Mouse (Mus musculus) bone marrow macrophage, adult 2 months (primary cell): Measurements from ENCODE around the gene Ppp4r1. TPM values are rescaled to one million over a fixed set of nuclear protein-coding genes. Genes with fewer than 3 reads are reported as not detected.

Experiments used
- H3K27ac ChIP-seq: 2 replicates; pipeline ENCODE4 v1.5.1; 2012; ENCODE audit warnings: low read depth, low read length; ENCODE audit not compliant: insufficient read depth
- H3K4me1 ChIP-seq: 2 replicates; pipeline ENCODE4 v1.6.1; 2012; ENCODE audit warnings: low read length; ENCODE audit not compliant: control insufficient read depth, insufficient read depth
- H3K4me3 ChIP-seq: 2 replicates; pipeline ENCODE4 v1.5.1; 2012; ENCODE audit warnings: mild to moderate bottlenecking, low read length, moderate library complexity; ENCODE audit not compliant: insufficient read depth
- CTCF ChIP-seq: IDR thresholded peaks from 2 replicates; pipeline ENCODE4 v1.5.1; 2012; ENCODE audit warnings: low read depth, mild to moderate bottlenecking, low read length, moderate library complexity
- POLR2A ChIP-seq: IDR thresholded peaks from 2 replicates; pipeline ENCODE4 v1.6.1; 2012; ENCODE audit warnings: mild to moderate bottlenecking, low read depth, low read length, borderline replicate concordance
- polyA plus RNA-seq: library from polyadenylated mRNA; stranded (reverse); fragments of >200 nt; gene quantifications from 2 replicates; pipeline ENCODE4 v1.2.4, GENCODE M21; 2012; ENCODE audit not compliant: missing spikeins, insufficient read depth, insufficient read length

The Ppp4r1 gene
- polyA plus RNA-seq, 1 experiment: 58.9 TPM

DNA sequence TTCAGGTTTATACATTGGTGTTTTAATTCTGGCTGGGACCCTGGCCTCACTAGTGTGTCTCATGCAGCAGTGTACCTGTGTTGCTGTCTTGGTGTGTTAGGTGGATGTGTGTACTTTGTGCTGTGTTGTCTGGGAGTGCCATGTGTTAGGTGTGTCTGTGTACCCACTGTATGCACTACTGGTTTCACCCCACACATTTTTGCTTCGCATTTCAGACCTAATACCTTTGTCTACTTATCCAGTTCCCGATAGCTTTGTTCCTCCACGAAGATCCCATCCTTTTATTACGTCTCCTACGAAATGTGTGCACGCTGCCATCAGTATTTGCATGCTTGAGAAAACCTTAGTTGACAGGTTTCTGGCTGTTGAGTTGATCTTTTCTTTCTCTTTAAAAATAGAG lies 18.1 kb downstream of the Ppp4r1 start:
- Histone ChIP-seq H3K4me1 (peaks cover 29% of the 10 kb centered on the region), H3K27ac (no peak overlapping the region), H3K4me3 (no peak overlapping the region)
- TF ChIP-seq POLR2A: no peak
- no peak for TF ChIP-seq CTCF

DNA sequence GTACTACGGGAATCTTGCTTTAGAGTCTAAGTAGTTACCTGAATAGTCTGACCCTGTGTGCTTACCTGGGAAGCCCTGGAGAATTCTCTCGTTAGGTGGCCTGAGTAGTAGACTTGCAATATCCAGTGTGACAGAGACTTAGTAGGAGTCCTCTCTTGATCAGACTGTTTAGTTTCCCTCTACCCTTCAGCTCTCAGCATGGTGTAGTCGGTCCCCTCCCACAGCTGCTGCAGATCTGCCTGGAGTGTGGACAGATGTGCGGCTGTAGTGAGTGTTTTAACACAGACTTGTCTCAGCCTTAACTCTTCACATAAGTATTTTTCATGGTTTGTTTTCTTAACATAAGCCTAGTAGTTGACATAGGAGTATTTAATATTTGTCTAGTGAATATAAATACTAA lies 19.7 kb downstream of the Ppp4r1 start:
- H3K27ac ChIP-seq: peak overlapping the region; percentile 40
- H3K4me1 ChIP-seq: peaks cover 23% of the 10 kb centered on the region
- no peak overlapping the region for H3K4me3 ChIP-seq
- TF ChIP-seq POLR2A (no peak), CTCF (no peak)

DNA sequence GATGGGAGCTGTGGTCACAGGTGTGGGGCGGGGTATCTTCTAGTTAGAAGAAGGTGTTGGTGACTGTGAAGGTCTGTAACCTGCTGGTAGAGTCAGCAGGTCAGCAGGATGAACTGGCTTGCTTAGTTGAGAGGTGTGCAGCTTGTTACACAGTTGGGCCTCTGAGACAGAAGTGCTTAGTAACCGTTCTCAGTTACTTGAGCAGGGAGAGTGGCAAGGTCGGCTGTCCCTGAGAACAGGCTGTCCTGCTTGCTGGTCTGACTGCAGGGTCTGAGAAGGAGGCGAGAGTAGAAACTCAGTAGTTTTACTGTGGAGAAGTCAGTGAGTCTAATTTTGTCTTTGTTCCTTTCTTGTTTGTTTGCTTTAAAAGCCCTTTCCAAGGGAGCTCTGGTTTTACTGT lies 23.6 kb downstream of the Ppp4r1 start:
- Histone ChIP-seq H3K27ac (no peak overlapping the region), H3K4me3 (no peak overlapping the region), H3K4me1 (peaks cover 11% of the 10 kb centered on the region)
- TF ChIP-seq POLR2A: no peak
- no peak for TF ChIP-seq CTCF

DNA sequence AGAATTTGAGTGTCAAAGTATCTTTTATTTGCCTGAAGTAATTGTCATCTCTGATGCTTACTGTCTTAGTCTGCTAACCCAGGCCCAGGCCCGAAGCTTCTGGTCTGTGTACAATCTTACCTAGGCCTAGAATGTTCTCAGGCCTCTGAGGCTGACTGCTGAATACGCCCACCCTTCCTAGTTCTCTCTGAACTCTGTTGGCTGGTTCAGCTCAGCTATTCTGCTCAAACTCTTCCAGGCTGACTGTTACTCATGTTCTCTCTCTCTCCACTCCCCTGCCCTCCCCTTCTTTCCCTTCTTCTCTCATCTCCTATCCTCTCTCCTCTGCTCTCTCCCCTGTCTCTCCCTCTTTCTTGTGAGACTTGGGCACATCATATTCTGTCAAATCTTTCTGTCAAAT lies 24.0 kb downstream of the Ppp4r1 start:
- Histone ChIP-seq H3K4me3 (no peak overlapping the region), H3K27ac (no peak overlapping the region), H3K4me1 (peaks cover 11% of the 10 kb centered on the region)
- TF ChIP-seq POLR2A: no peak
- no peak for TF ChIP-seq CTCF

DNA sequence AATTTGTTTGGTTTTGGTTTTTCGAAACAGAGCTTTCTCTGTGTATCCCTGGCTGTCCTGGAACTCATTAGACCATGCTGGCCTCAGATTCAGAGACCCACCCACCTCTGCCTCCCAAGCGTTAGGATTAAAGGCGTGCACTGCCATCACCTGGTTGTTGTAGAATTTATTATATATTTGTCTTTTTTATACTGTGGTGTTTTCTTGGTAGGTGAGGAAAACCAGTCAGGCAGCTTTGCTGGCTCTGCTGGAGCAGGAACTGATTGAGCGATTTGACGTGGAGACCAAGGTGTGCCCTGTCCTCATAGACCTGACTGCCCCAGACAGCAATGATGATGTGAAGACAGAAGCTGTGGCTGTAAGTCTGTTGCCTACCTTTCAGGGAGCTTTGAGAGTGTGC lies 28.7 kb downstream of the Ppp4r1 start:
- TF ChIP-seq POLR2A: no peak
- no peak for TF ChIP-seq CTCF
- no peaks in the 10 kb centered on the region for H3K4me1 ChIP-seq
- no peak overlapping the region for H3K4me3 ChIP-seq
- H3K27ac ChIP-seq: no peak overlapping the region

DNA sequence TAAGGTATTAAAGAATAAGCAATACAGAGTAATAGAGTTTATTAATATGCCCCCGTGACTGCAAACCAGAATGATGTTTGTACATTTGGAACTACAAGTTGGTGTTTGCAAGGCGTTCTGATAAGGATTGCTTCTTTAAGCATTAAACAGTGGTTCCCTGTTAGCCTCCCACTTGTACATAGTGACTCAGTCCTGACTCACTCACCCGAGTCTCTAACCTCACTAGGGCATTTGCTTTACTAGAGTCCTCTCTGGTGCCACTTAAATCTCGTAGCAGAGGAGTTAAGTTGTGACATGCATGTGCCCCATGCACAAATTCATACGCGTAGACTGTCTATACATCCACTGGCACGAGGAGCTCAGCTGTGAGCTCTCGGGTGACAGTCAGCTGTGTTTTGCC lies 31.4 kb downstream of the Ppp4r1 start:
- Histone ChIP-seq H3K27ac (no peak overlapping the region), H3K4me1 (no peaks in the 10 kb centered on the region), H3K4me3 (no peak overlapping the region)
- TF ChIP-seq POLR2A (no peak), CTCF (no peak)

DNA sequence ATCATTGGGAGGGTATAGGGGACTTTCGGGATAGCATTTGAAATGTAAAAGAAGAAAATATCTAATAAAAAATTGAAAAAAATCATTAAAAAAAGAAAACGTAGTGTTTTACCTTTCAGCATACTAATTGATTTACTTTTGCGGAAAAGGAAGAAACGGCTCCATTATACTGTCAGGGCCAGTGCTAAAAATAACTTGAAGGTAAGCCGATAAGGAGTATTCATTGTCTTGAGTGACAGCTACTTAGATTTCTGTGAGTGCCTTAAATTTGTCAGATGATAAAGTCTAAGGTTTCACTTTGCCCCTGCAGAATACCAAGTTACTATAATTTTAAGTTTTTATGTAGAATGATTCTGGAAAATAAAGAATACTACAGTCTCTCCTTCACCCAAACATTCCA lies 37.8 kb downstream of the Ppp4r1 start:
- no peak overlapping the region for H3K4me3 ChIP-seq
- no peaks in the 10 kb centered on the region for H3K4me1 ChIP-seq
- TF ChIP-seq CTCF (no peak), POLR2A (no peak)
- no peak overlapping the region for H3K27ac ChIP-seq

DNA sequence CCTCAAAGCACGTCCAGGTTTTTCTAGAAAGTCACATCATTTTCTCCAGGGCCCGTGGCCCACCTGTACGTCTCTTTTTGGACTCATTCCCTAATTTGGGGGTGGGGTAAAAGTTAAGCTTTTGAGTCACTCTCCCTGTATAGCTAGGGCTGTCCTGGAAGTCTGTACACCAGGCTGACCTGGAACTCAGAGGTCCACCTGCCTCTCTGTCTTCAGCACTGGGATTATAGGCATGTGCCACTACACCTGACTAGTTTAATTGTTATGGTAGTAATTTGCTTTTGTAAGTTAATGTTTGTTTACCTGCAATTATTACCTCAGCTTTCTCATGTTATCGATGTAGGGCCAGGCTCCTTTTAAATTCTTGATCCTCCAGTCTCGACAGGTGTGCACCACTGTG lies 40.0 kb downstream of the Ppp4r1 start:
- Histone ChIP-seq H3K27ac (no peak overlapping the region), H3K4me3 (no peak overlapping the region), H3K4me1 (no peaks in the 10 kb centered on the region)
- TF ChIP-seq POLR2A (no peak), CTCF (no peak)

DNA sequence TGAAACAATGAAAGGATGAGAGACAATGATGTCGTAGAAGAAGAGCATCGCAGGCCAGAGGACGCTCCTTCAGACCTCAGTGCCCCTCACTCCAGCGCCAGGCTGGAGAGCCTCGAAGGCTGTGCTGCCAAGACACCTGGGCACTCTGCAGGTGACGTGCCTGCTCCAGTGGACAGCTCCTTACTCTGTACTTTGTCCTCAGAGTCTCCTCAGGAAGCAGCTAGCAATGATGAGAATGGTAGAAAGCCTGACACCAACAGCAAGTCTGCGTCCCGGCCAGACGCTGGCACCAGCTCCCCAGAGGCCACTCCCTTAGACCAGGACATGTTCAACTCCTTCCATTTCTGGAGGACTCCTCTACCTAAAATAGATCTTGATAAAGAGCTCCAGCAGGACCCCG lies 41.9 kb downstream of the Ppp4r1 start:
- TF ChIP-seq POLR2A: no peak
- no peak for TF ChIP-seq CTCF
- Histone ChIP-seq H3K4me1 (no peaks in the 10 kb centered on the region), H3K4me3 (no peak overlapping the region)

DNA sequence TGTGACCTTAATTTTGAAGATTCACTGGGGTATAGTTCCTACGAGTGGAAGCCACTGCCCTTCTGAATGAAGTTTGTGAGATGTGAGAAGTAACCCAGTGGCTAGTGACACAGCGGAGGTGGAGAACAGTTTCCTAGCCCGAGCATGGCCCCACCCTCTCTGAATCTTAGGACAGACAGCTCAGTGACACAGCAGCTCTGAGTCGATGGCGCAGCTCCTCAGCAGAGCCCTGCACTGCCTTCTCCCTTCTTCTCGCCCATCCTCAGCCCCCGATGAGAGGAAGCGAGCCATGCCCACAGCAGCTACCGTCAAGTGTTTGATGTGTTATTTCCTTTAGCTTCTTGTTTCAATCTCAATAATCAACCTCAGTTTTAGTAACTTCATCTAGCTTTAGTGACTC lies 43.9 kb downstream of the Ppp4r1 start:
- H3K4me1 ChIP-seq: no peaks in the 10 kb centered on the region
- no peak for TF ChIP-seq CTCF
- no peak for TF ChIP-seq POLR2A
- H3K4me3 ChIP-seq: no peak overlapping the region
- no peak overlapping the region for H3K27ac ChIP-seq

More for the DNA sequence above, 41.9 kb downstream of the Ppp4r1 start:
- H3K27ac ChIP-seq: no peak overlapping the region
